Mouse (Mus musculus) lung, postnatal 25 days (tissue): ENCODE data around the gene Pklr.
"Not testable (repeated sequence)": the region's sequence is repeated elsewhere in the genome, so short reads cannot be mapped to it uniquely, and the experiment has no call there.

Experiments
- DNase-seq: peaks from one replicate; pipeline ENCODE4 v3.0.0; 2022; ENCODE audit warnings: low spot score

Gene Pklr

DNA sequence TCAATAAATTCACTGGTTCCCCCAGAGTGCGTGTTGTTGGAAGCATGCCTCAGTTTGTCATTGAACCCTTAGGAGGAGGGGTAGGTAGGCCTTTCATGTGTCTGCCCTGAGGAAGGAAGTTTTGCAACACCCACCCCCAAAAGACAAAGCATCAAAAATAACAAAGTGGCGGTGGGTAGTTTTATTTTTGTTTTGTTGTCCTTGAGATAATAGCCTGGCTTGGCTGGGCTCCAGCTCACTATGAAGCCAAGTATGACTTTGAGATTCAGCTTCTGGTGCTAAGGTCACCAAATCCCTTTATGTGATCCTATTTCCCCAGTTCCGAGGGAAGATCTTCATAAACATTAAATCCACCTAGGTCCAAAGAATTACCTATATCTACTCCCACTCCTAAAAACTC, 11.7 kb upstream of the Pklr start:
- no peak for DNase-seq

DNA sequence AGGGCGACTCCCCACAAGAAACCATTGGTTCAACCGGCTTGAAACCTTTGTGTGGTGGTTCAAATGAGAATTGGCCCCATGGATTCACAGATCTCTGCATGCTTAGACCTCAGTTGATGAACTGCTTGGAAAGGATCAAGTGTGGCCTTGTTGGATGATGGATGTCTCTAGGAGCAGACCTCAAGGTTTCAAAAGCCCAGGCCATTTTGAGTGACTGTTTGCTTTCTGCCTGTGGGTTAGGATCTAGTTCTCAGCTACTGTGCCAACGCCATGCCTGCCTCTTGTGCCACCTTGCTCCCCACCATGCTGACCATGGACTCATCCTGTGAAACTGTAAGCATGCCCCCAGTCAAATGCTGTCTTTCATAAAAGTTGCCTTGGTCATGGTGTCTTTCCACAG, 10.0 kb upstream of the Pklr start:
- no peak for DNase-seq

DNA sequence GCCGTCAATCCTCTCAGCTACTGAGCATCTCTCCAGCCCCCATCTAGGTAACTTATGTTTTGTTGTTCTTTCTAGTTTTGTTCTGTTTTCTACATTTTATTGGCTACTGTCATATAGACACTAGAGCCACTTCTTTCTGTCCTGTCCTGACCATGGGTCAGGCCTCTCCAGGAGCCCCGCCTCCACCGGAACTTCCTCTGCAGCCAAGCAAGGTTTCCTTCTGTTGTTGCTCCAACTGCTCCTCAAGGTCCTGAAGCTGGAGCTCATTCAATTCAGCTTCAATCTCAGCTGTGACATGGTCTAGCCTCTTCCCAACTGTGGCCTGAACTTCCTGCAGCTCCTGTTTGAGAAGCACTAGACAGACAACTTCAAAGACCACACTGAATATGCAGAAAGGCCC, 6.0 kb upstream of the Pklr start:
- no peak for DNase-seq

DNA sequence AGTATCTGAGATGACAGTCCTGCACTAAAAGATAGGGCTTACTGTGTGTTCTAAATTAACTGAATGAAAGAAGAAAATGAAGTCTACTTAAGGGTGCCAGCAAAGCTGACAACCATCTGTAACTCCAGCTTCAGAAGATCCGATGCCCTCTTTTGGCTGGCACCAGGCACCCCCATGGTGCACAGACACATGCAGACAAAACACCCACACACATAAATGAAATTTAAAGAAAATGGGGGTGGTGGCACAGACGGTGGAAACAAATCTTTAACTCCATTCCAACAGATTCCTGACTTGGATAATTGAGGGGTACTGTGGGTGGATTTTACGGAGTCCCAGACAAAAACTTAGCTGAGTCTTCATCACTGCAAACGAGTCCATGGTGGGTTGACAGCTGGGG, 4.1 kb upstream of the Pklr start:
- DNase-seq, result no peak

DNA sequence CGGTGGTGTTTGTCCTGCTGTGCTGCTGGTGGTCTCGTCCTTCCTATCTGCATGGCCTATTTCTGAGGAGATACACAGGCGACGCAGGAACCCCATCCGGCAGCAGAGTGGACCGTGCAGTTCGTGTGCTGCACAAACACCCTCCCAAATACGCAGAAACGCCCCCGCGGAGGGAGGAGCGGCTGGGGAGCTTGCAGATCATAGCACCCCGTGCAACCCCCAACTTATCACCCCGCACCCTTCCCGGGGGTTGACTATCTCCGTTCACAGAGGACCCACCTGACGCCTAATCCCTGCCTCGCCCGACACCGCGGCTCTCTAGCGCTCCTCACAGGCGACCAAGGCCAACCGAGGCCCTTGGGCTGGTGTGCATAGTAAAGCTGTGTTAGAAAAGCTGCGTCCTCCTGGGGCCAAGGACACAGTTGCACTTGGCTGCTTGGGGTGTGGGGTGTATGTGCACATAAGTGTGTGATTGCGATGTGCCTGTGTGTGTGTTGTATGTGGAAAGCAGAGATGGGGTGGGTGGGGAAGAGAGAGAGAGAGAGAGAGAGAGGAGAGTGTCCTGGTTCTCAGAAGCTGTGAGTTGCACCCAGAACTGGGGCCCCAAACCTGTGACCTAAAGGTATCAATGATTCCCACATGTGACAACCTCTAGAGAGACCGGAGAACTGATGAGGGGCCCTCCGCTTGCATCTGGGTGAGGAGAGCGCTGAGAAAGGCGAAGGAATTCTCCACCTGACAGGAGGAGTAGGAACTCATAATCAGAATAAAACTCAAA, 3.5 kb upstream of the Pklr start:
- no peak for DNase-seq

DNA sequence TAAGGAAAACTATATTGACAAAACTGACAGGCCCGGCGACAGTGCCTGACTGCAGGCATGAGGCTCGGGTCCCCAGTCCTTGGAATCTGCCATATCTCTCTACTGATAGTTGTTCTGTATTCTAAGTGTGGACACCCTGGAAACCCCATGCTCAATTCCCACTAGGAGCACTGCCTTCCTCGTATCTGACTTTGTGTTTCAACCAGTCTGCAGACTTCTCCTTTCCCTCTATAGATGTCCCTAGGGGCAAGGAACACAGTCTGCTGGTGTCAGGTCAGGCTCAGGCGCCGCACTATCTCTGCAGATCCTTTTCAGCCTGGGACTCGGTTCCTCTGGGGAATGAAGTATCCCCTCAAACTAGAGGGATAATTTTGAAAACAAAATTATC, 2.9 kb upstream of the Pklr start:
- no peak for DNase-seq

DNA sequence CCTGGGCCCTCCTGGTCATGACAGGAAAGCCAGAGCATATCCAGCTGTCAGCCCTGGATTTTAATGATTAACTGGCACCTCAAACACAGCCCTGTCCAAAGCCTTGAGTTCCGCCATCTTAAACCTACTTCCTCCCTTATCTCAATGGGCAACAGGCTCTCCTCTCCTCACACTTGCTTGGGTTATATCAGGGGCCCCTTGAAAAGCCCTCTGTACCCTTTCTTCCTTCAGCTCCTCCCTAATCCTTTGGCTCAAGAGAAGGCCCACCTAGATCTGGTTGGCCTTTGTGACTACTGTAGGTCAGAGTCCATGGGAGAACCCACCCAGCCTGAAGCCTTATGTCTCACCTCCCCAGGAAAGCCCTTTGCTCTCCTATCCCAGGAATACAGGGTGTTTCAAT, 2.2 kb upstream of the Pklr start:
- no peak for DNase-seq

DNA sequence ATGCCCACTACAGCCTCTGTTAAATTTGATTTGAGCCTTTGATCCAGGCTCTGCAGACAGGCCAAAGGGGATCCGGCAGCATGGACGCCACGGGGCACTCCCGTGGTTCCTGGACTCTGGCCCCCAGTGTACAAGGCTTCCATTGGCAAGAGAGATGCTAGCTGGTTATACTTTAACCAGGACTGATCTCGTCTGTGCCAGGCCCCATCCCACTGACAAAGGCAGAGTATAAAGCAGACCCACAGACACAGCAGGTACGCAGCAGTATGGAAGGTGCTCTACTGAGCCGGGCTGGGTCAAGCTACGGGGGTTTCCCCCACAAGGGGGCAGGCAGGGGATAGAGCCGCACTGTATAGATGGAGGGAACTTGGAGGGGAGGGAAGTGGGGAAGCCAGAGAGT, 423 bp downstream of the Pklr start:
- no peak for DNase-seq

DNA sequence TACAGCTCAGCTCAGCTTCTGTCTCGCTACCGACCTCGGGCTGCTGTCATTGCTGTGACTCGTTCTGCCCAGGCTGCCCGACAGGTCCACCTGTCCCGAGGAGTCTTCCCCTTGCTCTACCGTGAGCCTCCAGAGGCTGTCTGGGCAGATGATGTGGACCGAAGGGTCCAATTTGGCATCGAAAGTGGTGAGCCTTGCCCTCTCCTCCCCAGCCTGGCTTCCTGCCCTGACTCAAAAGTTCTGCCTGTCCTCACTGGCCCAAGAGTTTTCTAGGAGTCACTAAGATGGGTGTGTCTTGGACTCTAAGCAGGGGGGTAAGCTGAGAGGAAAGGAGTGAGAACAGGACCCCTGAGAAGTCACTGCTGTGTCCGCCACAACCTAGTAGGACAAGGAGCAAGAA, 8.9 kb downstream of the Pklr start:
- no peak for DNase-seq

DNA sequence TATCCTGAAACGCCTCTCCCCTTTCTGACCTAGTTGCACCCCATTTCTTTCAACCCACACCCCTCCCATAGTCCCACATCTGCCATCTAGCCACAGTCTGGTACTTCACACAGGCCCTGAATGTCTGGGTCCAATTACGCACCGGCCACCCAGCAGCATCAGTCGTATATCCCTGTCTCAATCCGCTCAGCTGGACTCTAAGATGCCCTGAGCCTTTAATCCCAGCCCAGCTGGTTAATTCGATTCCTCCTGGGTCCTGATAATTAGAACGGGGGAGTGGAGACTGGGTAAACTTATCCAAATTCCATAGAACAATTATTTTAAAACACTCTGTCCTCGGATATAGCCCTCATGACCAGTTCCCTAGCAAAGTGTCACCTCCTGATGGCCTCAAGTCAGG, 9.6 kb downstream of the Pklr start:
- no peak for DNase-seq

DNA sequence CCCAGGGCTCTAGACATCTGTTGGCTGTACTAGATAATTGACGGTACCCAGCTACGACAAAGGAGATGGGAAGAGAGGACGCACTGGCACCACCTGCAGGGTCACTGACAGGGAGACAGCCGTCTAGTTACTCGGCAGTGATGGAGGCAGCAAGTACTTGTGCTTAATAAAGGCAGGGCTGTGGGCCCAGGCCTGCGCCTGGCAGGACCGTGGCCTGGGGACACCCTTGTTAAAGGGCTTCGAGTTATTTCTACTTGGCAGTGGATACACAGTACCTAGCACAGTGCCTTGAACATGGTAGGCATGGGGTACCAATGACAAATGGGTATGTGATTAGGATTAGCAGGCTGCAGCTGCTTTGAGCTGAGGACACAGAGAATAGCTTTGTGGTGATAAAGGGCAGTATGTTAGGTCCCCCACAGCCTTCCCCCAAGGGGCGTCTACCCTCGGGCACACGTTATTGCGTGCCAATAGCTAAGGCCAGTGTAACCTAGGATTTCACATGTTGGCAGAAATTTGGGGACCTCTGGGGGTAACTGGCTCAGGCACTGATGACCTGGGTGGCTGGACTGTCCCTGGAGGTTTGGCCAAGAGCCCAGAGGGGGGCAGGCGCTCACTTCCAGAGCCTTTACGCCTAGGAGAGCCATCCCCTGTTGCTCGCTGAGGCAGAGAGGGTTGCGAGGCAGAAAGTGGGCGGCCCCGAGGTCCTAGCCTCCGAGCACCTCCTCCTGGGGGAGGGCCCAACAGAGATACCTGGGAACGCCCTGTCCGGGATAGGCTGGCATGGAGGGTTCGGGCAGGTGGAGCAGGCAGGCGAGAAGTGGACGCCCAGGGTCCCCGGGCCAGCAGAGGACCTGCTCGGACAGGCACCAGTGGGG, 11.4 kb downstream of the Pklr start:
- no peak for DNase-seq

DNA sequence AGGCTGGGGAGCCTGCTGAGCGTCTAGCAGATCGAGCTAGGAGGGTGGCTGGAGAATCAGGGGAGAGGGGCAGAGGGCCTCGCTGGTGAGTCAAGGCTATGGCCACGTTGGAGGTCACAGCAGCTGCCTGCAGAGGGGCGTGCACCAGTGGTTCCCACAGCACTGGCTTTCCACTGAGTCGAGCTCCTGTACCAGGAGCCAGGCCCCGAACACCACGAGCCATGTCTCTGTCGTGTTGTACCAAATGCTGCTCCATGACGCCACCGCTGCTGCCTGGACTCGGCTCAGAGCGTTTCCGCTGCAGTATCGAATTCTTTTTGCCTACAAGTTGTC, 12.0 kb downstream of the Pklr start:
- DNase-seq, result no peak

DNA sequence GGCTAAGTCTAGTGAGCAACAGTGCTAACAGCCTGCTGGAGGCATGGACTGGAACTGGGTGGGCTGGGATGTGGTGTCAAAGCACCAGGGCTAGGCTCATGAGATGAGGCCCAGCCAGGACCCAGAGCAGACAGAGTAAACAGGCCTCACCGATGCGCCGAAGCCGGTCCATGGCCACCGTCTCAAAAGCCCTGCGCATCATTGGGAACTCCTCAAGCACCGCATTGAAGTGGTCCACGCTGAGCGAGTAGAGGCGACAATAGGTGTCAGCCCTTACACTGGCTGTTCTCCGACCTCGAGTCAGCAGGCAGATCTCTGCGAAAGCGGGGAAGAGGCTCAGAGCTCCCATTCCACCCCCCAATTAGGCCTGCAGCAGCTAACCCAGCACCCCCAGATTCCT, 12.6 kb downstream of the Pklr start:
- no peak for DNase-seq

DNA sequence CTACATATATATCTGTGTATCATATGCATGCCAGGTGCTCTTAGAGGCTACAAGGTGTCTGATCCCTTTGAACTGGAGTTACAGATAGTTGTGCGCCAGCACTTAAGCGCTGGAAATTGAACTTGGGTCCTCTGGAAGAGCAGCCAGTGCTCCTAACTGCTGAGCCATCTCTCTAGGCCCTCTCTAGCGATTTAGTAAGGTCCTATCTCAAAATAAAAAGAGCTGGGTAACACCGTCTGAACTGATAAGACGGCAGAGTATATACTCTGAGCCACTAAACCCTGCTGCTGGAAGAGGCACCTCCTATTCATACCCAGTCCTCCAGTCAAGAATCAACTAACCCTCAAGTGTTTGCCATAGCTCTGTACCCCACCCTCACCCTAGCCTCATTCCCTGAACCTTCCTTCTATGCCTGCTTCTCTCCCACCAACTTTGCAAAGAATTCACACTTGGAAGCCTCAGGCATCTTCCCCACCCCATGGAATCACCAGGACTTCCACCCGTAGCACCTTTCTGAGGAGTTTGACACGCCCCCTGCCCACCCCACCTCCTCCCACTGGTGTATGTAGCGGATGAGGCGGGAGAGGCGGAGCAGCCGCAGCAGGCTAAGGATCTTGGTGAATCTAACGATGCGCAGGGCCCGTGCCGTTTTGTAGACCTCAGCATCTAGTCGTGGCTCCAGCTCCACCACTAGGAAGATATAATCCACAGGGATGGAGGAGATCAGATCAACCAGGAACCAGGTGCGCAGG, 16.3 kb downstream of the Pklr start:
- DNase-seq, result no peak

DNA sequence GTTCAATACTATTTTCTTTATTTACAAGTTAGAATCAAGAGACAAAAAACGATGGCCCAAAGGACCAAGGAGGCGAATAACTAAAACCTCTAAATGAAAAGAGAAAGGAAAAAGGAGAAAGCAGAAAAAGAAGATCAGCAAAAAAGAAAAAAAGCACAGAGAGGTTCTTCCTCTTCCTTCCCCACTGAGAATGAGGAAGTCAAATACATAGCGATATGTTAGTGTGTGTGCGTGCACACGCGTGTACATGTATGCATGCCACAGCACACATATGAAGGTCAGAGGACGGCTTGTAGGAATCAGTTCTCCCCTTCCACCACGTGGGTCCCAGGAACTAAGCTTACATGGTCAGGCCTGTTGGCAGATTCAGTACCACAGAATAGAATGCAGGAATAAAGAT, 21.0 kb downstream of the Pklr start:
- no peak for DNase-seq

DNA sequence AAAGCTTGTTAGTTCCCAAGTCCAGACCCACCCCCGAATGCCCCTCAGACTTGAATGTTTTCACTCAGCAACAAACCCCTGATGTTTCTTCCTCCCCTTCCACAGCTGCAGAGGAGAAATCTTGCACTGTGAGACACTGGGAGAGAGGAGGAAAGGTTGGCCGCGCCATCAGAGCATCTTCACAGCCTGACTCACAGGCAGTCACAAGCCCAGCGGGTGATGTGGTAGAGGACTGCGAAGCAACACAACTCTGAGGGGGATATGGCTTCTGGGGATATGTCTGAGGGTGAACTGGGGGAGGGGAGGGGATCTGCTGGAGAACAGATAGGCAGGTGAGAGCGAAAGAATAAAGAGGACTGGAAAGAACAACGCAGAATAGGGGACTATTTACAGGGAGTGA, 22.7 kb downstream of the Pklr start:
- DNase-seq, result no peak

DNA sequence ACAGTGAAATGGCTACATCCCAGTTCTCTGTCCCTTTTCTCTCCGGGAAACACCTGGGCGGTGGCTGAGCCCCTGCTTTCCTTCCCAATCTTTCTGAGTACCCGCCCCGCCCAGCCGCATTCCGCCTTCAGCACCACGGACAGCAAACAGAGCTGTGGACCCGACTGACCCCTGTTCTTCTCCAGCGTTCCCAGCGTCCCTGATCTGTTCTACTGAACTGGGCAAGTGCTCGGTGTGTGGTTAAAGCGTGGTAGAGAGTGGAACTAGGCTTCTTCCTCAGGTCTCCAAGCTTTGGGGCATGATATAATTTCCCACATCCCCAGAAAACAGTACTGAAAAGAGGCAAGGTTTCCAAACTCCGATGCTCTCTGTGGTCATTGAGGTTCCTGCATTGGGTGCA, 23.3 kb downstream of the Pklr start:
- peak; percentile 49 for DNase-seq

DNA sequence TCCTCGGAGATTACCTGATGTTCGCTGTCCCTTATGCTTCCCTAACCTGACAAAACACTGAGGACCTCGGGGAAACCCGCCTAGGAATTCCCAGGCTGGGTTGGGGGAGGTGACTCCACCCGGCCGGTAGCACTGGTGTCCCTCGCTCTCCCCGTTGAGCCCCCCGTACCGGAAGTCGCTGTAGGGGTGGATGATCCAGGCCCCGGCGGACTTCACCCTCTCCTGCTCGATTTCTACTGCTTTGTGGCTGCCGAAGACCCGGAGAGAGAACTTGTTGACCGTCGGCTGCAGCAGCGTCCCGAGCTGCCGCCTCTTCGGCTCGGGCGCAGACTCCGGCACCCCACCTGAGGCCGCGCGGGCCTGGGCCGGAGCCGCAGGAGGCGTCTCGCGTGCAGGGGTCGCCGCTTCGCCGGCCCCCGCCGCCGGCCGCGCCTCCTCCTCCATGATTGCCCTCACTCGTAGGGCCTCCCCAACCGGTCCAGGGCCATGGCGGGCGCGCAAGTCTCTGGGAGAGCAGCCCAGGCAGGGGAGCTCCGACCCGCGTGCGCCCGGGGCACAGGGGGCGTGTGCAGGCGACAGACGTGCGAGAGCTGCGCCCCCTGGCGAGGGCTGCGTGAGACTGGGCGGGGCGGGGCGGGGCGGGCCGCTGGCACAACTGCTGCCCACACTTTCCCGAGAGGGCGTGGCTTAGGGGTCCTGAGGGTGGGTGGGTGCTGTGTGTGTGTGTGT, 23.8 kb downstream of the Pklr start, which contains the start of gene Hcn3:
TSS of gene Hcn3 (minus strand) at position 581 of the 729 bp plus-strand sequence.
- peak; percentile 26 for DNase-seq

DNA sequence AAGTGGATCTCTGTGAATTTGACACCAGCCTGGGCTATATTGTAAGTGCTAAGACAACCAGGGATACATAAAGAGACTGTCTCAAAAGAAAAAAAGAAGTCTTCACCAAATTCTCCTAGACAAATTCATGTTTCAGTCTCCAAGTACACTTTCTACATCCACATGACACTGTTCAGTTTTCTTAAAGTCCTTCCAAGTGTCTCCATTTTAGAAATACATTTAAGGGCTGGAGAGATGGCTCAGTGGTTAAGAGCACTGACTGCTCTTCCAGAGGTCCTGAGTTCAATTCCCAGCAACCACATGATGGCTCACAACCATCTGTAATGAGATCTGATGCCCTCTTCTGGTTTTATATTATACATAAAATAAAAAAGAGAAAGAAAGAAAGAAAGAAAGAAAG, 25.3 kb downstream of the Pklr start:
- not testable (repeated sequence) for DNase-seq

DNA sequence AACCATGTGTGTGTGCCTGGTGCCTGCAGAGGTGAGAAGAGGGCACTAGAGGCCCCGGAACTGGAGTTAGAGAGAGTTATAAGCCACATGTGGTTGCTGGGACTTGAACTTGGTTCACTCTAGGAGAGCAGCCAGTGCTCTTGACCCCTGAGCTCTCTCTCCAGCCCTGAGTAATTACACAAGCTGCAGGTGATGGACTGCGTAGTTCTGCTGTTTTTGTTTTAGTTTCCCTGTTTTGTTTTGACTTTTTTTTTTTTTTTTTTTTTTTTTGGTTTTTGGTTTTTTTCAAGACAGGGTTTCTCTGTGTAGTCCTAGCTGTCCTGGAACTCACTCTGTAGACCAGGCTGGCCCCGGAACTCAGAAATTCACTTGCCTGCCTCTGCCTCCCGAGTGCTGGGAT, 25.8 kb downstream of the Pklr start:
- no peak for DNase-seq

DNA sequence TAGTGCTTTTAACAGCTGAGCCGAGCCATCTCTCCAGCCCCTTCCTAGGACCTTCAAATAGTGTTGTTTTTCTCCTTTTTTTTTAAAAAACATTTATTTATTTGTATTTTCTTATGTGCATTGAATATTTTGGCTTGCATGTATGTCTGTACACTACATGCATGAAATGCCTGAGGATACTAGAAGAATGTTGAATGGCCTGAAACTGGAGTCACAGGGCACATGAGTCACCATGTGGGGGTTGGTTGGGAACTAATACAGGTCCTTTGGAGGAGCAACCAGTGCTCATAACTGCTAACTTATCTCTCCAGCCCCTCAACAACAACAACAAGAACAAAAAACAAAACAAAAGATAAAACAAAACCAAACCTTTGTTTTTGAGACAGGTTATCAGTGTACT, 27.2 kb downstream of the Pklr start:
- DNase-seq, result no peak

DNA sequence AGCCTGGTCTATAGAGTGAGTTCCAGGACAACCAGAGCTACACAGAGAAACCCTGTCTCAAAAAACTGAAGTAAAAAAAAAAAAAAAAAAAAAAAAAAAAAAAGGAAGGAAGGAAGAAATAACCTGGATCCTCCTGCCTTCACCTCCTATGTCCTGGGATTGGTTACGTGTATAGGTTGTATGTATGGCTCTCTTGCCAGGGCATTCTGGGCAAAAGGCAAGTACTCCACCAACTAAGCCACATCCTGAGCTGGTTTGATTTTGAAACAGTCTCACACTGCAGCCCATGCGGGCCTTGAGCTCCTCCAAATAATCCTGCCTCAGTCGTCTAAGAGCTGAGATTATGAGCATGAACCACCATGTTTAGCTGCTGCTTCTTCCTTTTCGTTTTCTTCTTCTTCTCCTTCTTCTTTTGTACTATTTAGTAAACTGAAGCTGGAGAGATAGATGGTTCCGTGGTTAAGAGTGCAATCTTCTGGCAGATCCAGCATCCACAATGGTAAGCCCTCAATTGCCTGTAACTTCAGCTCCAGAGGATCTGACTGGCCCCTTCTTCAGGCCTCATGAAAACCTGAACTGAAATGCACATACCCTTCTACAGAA, 27.8 kb downstream of the Pklr start:
- no peak for DNase-seq
